Mouse (Mus musculus) frontal cortex, adult 2 months (tissue): ENCODE data around the gene Mfn2. TPM values are rescaled to one million over a fixed set of nuclear protein-coding genes. Genes with fewer than 3 reads are reported as not detected.
A peak's percentile ranks its signal among the peaks of the same experiment; 100 is the strongest.

Experiments used
- DNase-seq, 2 experiments: peaks; one replicate each; pipeline ENCODE4 v3.0.0; 2022; ENCODE audit warnings: low spot score in 1 of 2; ENCODE audit errors: extremely low spot score in 1 of 2
- polyA plus RNA-seq: library from polyadenylated mRNA; depleted of rRNA; stranded (reverse); fragments of >200 nt; gene quantifications from 2 replicates; pipeline ENCODE4 v1.2.3, GENCODE M21; 2012

Mfn2 gene
- polyA plus RNA-seq, 1 experiment, result 102 TPM

GRCm38 (mm10) chr4:147918459-147919121 is 14.1 kb upstream of the Mfn2 start:
- DNase-seq, result peak in 1 of 2 experiments; percentile 71

- no peak for DNase-seq
Measured at GRCm38 (mm10) chr4:147909486-147909885, 5.0 kb upstream of the Mfn2 start.

GRCm38 (mm10) chr4:147906230-147906629 is 1.7 kb upstream of the Mfn2 start:
- DNase-seq, result no peak

- DNase-seq, result no peak
Measured at GRCm38 (mm10) chr4:147905090-147905659, 671 bp upstream of the Mfn2 start.

GRCm38 (mm10) chr4:147903601-147904000 is 903 bp downstream of the Mfn2 start:
- no peak for DNase-seq

DNA sequence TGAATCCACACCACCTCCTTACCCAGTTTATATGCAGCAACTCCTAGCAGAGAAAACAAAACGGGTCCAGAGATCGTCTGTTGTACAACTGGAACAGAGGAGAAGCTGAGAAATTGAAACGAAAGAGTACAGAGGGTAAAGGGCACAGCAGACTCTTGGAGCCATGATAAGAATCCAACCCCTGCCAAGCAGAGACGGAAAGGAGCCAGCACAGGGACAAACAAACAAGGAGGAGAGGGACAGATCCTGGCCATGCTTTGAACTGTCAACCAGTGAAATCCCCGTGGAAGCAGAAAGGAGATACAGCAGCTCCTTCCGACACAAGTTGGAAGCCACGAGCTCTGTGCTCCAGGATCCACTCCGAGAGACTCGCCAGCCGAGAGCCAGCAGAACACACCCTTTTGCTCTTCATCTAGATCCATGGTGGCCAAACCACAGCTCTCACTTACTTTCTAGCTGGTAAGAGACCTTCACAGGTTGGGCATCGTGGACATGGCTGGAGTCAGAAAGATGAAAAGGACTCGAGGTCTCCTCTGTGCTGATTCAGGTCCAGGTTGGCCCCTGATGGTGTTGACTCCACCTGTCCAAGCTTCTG is 1.5 kb downstream of the Mfn2 start:
- no peak for DNase-seq

- no peak for DNase-seq
Measured at GRCm38 (mm10) chr4:147900452-147900851, 4.1 kb downstream of the Mfn2 start.

DNA sequence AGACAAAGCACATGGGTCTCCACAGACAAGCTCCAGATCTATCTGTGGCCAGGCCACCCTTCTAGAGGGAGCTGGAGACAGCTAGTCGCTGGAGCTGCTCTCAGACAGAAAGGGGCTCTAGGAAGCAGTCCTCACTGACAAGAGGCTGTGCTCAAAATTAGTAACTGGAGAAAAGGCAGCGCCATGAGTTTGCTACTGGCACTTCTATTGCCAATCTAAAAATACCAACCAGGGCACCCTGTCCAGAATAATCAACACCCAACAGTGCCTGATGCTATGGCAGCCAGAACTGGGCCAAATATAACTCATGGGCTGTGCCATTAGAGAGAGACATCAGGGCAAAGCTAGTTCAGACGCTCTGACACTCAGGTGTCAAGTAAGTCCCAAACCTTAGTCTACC is 7.2 kb downstream of the Mfn2 start:
- DNase-seq, result peak; percentile 38 to 48

DNA sequence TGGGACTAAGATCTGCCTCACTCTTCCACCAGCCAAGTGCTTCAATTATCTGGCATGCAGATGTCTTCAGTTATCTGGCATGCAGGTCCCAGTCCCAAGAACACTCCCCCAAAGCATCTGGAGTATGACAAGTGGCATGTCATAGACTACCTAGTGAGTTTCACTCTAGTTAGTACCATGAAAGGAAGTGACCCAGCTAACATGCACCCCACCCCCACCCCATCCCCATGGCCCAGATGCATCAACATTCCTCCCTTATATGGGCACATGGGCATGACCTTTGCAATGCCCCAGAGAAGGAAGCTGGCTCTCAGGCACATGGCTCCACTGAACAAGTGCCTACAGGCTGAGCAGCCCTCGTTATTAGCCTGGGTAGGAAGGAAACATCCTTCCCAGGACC is 8.1 kb downstream of the Mfn2 start:
- DNase-seq, result no peak

DNA sequence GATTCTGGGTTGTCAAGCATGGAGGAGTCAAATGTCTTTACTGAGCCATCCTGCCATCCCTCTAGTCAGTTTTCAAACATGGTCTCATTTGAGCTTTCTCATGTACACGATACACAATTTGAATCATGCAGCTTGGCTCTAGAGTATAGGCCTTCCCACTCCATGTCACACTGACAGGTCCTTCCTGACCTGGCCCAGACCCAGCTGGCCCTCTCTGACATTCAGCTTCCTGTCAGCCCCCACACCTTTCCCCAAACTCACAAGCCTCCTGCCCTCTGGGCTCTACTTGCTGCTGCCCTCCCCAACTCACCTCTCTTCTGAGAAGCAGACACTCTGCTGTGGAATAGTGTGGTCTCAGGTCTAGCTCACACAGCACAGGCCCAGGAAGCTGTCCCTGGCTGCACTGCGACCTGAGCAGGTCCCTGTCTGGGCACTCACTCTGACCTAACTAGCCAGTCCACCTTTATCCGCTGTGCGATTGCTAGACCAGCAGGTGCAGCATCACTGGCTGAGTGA is 8.6 kb downstream of the Mfn2 start:
- no peak for DNase-seq

DNA sequence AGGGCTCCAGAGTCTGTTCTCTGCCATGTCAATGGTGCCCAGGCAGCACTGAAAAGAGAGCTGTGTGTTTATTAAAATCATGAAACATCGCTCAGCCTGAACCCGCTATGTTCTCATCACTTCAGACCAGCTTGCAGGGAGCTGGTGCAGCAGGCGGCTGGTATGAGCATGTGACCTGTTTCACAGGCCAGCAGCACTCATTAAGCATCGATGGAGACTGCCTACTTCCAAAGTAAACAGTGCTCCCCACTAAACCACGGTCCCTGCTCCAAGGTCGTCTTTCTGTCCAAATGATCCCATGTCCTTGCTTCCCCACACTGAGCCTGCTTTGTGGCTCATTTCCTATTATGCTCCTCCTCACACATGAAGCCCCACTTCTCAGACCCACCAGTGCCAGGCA is 14.2 kb downstream of the Mfn2 start:
- DNase-seq, result no peak

DNA sequence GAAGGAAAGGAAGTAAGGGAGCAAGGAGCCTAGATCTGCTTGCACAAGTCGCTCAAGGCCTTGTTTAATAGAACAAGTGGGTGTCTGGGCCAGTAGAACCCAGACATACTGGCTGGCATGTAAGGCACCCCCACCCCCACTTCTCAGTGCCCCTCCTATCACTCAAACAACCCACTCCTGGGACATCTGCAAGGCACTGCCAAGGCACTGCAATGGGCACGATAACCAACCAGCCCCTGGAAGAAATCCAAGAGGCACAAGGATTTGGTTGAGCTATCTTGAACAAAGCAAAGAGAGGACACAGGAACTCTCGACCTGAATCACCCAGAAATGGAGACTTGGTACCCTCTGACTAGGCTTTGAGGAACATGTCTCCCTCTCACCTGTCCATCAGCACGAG is 16.3 kb downstream of the Mfn2 start:
- DNase-seq, result no peak

DNA sequence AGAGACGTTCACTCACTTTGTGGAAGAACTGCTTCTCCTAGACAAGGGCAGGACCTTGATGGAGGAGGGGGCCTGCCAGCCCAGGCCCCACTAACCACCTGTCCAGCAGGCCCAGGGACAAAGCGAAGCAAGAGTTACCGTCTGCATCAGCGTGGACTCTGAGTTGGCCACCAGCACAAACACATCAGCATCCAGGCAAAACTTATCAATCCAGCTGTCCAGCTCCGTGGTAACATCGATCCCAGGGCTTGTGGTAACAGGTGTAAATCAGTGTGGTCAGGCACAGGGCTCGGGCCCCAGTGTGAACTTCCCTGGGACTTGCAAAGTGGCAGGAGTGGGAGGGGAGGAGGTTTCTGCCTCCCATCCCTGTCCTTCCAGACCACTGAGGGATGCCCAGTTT is 17.2 kb downstream of the Mfn2 start:
- no peak for DNase-seq

DNA sequence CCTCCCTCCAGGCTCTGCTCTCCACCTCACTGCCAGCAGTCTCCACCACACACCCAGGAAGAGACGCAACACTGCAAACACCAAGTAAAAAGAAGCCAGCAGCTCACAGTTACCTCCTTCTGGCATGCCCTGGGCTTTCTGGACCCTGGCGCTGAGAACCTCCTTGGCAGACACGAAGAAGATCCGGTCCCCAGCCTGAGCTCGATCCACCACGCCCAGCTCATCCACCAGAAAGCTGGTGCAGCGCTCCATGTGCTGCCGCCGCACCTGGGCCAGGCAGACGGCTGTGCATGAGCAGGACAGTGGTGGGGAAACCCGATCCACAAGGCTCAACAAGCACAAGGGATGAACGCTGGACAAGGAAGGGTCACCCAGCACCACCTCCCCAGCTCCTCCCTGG is 18.3 kb downstream of the Mfn2 start:
- DNase-seq, result no peak

DNA sequence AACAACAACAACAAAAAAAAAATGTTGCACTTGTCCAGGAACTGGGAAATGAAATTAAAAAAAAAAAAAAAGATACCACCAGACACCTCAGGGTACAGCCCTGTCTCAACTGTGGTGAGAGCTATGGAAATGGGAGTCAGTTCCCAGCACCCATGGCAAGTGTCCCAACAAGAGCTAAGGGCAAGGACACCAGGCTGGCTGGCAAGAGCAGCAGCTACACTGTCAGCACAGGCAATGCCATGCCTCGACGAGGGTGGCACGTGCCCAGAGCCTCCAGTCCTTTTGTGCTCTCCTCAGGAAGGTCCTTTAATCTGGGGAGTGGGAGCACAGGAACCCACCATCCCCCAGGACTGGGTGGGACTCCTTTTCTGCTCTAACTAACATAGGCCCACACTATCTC is 20.4 kb downstream of the Mfn2 start:
- DNase-seq, result no peak

GRCm38 (mm10) chr4:147883041-147883440 is 21.5 kb downstream of the Mfn2 start:
- no peak for DNase-seq

GRCm38 (mm10) chr4:147881792-147882191 is 22.7 kb downstream of the Mfn2 start:
- DNase-seq, result no peak

DNA sequence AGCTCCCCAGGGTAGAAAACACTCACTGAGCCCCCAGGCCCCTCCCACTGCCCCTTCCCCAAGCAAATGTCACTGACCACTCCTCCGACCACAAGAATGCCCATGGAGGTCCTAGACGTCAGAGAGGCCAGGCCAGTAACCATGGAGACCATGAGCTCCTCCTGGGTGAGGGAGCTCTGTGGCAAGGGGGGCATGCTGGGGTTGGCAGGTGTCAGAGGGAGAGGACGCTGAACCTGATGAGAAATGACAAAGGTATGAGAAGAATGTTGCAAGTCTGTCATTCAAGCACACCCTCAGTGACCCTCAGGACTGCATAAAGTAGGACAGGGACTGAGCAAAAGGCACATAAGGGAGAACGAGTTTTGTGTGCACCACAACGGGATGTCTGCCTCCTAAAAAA is 24.6 kb downstream of the Mfn2 start:
- no peak for DNase-seq

GRCm38 (mm10) chr4:147879456-147879855 is 25.0 kb downstream of the Mfn2 start:
- DNase-seq, result no peak

- DNase-seq, result no peak
Measured at GRCm38 (mm10) chr4:147878537-147878936, 26.0 kb downstream of the Mfn2 start.

- no peak for DNase-seq
Measured at GRCm38 (mm10) chr4:147875852-147876575, 28.5 kb downstream of the Mfn2 start.
